ENCODE assay signal across 8 mouse cellular contexts in the genomic region with DNA sequence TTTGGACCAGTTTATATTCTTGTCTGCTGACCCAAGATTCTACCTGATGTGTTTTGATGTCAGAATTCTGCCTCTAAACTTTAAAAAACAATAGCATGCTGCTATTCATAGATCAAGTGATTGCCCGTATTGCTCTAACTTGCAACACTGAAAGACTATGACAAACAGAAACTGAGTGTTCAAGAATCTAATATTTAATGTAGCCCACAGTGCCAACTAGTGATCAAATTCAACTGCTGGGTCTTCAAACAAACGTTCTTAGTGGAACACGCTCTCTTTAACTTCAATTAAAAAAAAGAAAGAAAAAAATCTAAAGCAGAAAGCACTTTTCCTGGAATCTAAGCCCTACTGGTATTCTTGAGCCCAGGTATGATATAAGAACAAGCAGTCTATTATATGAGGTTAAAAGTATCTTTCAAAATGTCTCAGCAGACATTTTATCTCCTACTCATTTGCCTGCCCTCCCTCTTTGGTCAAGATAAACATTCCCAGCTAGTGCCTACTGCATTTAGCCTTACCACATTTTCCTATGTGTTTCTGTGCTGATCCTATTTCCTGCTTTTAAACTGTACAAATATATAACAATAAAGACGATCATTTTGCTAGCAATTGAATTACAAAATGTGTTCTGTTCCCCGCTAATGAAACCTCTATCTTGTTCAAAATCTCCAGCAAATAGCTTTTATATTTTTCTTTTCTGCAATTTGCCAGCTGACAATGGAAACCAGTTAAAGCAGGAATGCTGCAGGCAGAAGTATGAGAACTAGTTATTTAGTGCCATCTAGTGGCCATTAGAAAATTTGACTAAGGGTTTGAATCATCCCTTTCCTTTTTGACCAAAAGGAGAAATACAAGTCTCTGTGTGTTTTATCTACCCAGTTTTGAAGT. TPM values are rescaled to one million over a fixed set of nuclear protein-coding genes. Genes with fewer than 3 reads are reported as not detected.
A peak's percentile ranks its signal among the peaks of the same experiment; 100 is the strongest.
DNase-seq lines count a peak whose midpoint lies in the region; ATAC-seq lines count a peak whose summit lies in the region.

No protein-coding gene starts in this region.

- peak; percentile 86 for ATAC-seq in forebrain, embryonic 15.5 days (replicated peaks)
- no peak for ATAC-seq in erythroid progenitor cell, adult 5-6 weeks (replicated peaks; ENCODE audit: low FRiP score, poor library complexity, severe bottlenecking)

- H3K4me3 ChIP-seq in forebrain, embryonic 15.5 days = no peak overlapping the region

- no peaks in the 10 kb centered on the region for H3K36me3 ChIP-seq in forebrain, embryonic 15.5 days

- no peak overlapping the region for H3K4me2 ChIP-seq in forebrain, embryonic 15.5 days (replicated peaks)

- H3K9me3 ChIP-seq in forebrain, embryonic 15.5 days = no peaks in the 10 kb centered on the region

- DNase-seq in kidney, adult 9 months = peak; percentile 30
- DNase-seq in kidney, adult 18-20 months = no peak
- DNase-seq in MEL-GATA-1-ER (ENCODE audit: extremely low read depth, low read depth) = peak; percentile 15
- peak; percentile 55 for DNase-seq in mesoderm, embryonic 11.5 days (ENCODE audit: low read depth, low spot score)
- no peak for DNase-seq in right cerebral cortex, postnatal 4 days
- DNase-seq in right cerebral cortex, postnatal 10 days (ENCODE audit: low spot score in 2 of 2) = no peak

- no peak overlapping the region for H3K9ac ChIP-seq in forebrain, embryonic 15.5 days (replicated peaks)

- no peaks in the 10 kb centered on the region for H3K27me3 ChIP-seq in forebrain, embryonic 15.5 days

- no peaks in the 10 kb centered on the region for H3K4me1 ChIP-seq in forebrain, embryonic 15.5 days

- 46% methylated on average over 5 of the region's 5 CpGs for WGBS in forebrain, embryonic 15.5 days

- H3K27ac ChIP-seq in forebrain, embryonic 15.5 days (replicated peaks) = no peak overlapping the region

RNA-seq across cellular contexts. Expression of a gene that starts 17.6 kb away (rescaled TPM):
- 18.2 and 21.9 TPM in 2 replicates for polyA plus RNA-seq in forebrain, embryonic 15.5 days (2015; fragmentation: Nextera tagmentation; extraction: Ambion mirVana)
- total RNA-seq in erythroid progenitor cell, adult 5-6 weeks (2015; ENCODE audit: low replicate concordance) = 15.1 and 17.6 TPM in 2 replicates
- 3.9 TPM in 2 replicates for total RNA-seq in erythroid progenitor cell, adult 5-6 weeks (2017; ENCODE audit: low replicate concordance)

Comparison
In these comparisons a context has a peak if more than half of its experiments do, and no peak if none do; other contexts are left out.
1. DNase-seq: peak in kidney, adult 9 months (single experiment), MEL-GATA-1-ER (single experiment) and mesoderm, embryonic 11.5 days (single experiment); none in kidney, adult 18-20 months (single experiment), right cerebral cortex, postnatal 4 days (single experiment) and right cerebral cortex, postnatal 10 days (0 of 2).